Mouse (Mus musculus) urinary bladder, adult 2 months (tissue): Measurements from ENCODE around the gene Olfr1008. TPM values are rescaled to one million over a fixed set of nuclear protein-coding genes. Genes with fewer than 3 reads are reported as not detected.
"Not testable (repeated sequence)": the region's sequence is repeated elsewhere in the genome, so short reads cannot be mapped to it uniquely, and the experiment has no call there.

Source experiments
- DNase-seq: peaks from one replicate; pipeline ENCODE4 v3.0.0; 2022; ENCODE audit warnings: low spot score
- polyA plus RNA-seq: library from polyadenylated mRNA; depleted of rRNA; stranded (reverse); fragments of >200 nt; gene quantifications from 2 replicates; pipeline ENCODE4 v1.2.3, GENCODE M21; 2012; rRNA removed

Olfr1008 gene
- not detected in 2 replicates for polyA plus RNA-seq

DNA sequence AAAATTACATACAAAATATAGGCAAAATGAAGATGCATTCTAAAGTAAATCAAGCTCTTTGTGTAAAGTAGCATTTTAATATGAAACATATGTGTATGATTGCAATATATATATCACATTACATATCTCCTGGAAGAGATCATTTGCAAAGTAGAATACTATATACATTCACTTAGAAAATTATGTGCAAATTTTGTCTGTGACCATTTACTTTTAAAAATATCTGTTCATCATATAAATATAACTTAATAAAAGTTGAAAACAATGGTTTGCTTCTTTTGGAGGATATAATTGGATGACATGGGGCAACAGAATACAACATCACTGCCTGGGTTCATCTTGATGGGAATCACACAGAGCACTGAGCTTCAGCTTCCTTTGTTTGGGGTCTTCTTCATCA is at the start of gene Olfr1008:
Gene Olfr1008, plus strand, starts transcription at position 301 of the 400 bp plus-strand sequence.
- DNase-seq: no peak

DNA sequence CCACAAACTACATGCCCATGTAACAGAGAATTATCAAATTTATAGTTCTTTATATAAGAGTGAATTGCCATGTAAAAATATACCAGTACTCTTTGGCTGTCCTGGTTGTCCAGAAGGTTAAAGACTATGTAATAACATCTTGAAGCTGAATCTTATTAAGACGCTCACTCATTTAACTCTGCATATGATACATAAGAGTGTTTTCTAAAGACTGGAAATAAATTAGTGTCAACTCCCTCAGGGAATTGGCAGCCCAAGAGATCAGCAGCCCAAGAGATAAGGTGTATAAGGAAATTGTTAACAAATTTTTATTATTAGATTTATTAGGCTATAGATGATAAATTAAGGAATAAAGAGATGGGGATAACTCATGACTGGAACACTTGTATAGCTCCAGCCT is 38.6 kb upstream of the Olfr1008 start, which contains the start of gene Olfr1002:
Gene Olfr1002, minus strand, starts transcription at position 101 of the 400 bp plus-strand sequence.
- no peak for DNase-seq

DNA sequence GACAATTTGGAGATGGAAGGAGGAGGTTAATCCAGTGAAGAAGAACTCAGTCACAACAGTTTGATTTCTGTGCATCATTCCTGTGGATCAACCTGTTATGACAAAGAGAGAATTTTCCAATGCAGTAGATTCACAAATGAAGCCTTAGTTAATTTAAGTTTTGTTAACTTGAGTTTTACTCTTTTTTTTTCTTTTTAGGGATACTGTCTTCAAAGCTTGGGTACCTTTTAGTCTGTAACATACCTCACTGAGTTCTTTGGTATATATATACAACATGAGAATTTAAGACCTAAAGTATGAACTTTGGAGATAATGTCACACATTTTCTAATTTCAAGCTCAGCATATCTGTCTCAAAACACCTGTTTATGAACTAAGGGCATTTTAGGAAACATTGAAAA is 24.9 kb upstream of the Olfr1008 start, which contains the start of gene Olfr154:
Gene Olfr154, minus strand, starts transcription at position 101 of the 400 bp plus-strand sequence.
- not testable (repeated sequence) for DNase-seq

GRCm38 (mm10) chr2:85678667-85679066 is 10.6 kb upstream of the Olfr1008 start, which contains the start of gene Olfr1006:
Gene Olfr1006, minus strand, starts transcription at chr2:85678767.
- DNase-seq: no peak

GRCm38 (mm10) chr2:85710680-85711079 is 21.4 kb downstream of the Olfr1008 start:
- not testable (repeated sequence) for DNase-seq

GRCm38 (mm10) chr2:85711159-85711558 is 21.9 kb downstream of the Olfr1008 start:
- DNase-seq: no peak

- DNase-seq: no peak
Measured at GRCm38 (mm10) chr2:85715119-85715518, 25.9 kb downstream of the Olfr1008 start, which contains the start of gene Olfr1009. Gene Olfr1009, plus strand, starts transcription at chr2:85715419.

DNA sequence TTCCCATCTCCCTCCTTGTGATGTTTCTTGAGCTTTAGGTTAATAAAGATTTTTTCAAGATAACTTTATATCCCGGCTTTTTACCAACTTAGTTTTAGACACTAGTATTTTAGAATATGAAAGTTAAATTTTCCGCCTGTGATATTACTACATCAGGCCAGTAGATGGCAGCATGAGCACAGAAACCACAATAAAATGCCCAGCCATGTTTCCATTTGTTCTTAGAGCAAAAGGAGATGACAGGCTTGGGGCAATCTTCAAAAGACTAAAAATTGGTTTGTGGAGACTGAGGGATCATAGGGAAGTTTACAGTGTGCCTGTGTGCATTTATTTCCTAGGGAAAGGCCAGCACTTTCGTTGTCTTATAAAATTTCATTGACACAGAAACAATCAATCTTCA is 36.6 kb downstream of the Olfr1008 start:
- no peak for DNase-seq

Other genes with a start within 250 kb of the Olfr1008 start
- not detected in 2 replicates for gene Olfr995, start 245.8 kb upstream of the Olfr1008 start, polyA plus RNA-seq
- 0.03 and 0.10 TPM in 2 replicates for gene 4833423E24Rik, start 170.4 kb upstream of the Olfr1008 start, polyA plus RNA-seq
- not detected in 2 replicates for gene Olfr996, start 110.2 kb upstream of the Olfr1008 start, polyA plus RNA-seq
- not detected in 2 replicates for gene Olfr998, start 100.5 kb upstream of the Olfr1008 start, polyA plus RNA-seq
- gene Olfr1000, start 77.5 kb upstream of the Olfr1008 start, polyA plus RNA-seq: not detected in 2 replicates
- gene Olfr1002, start 38.7 kb upstream of the Olfr1008 start, polyA plus RNA-seq: not detected in 2 replicates
- not detected in 2 replicates for gene Olfr154, start 25.0 kb upstream of the Olfr1008 start, polyA plus RNA-seq
- not detected in 2 replicates for gene Olfr1006, start 10.7 kb upstream of the Olfr1008 start, polyA plus RNA-seq
- not detected in 2 replicates for gene Olfr1009, start 26.0 kb downstream of the Olfr1008 start, polyA plus RNA-seq
- not detected in 2 replicates for gene Olfr1012, start 73.3 kb downstream of the Olfr1008 start, polyA plus RNA-seq
- gene Olfr1013, start 77.7 kb downstream of the Olfr1008 start, polyA plus RNA-seq: not detected in 2 replicates
- gene Olfr1014, start 83.3 kb downstream of the Olfr1008 start, polyA plus RNA-seq: not detected in 2 replicates
- not detected in 2 replicates for gene Olfr1015, start 92.6 kb downstream of the Olfr1008 start, polyA plus RNA-seq
- gene Olfr1016, start 113.1 kb downstream of the Olfr1008 start, polyA plus RNA-seq: not detected in 2 replicates
- gene Olfr1018, start 129.0 kb downstream of the Olfr1008 start, polyA plus RNA-seq: not detected in 2 replicates
- gene Olfr1019, start 156.1 kb downstream of the Olfr1008 start, polyA plus RNA-seq: not detected in 2 replicates
- not detected in 2 replicates for gene Olfr1020, start 157.6 kb downstream of the Olfr1008 start, polyA plus RNA-seq
- not detected in 2 replicates for gene Olfr1022, start 179.2 kb downstream of the Olfr1008 start, polyA plus RNA-seq
- gene Olfr1023, start 196.2 kb downstream of the Olfr1008 start, polyA plus RNA-seq: not detected in 2 replicates
- not detected in 2 replicates for gene Olfr1024, start 215.6 kb downstream of the Olfr1008 start, polyA plus RNA-seq
- not detected in 2 replicates for gene Olfr1025-ps1, start 225.8 kb downstream of the Olfr1008 start, polyA plus RNA-seq
- not detected in 2 replicates for gene Olfr1026, start 232.1 kb downstream of the Olfr1008 start, polyA plus RNA-seq